Mouse (Mus musculus): ENCODE measurements around the gene Ndufv1.
A peak's percentile ranks its signal among the peaks of the same experiment; 100 is the strongest.
"Not testable (repeated sequence)": the region's sequence is repeated elsewhere in the genome, so short reads cannot be mapped to it uniquely, and the experiment has no call there.

Gene Ndufv1

DNA sequence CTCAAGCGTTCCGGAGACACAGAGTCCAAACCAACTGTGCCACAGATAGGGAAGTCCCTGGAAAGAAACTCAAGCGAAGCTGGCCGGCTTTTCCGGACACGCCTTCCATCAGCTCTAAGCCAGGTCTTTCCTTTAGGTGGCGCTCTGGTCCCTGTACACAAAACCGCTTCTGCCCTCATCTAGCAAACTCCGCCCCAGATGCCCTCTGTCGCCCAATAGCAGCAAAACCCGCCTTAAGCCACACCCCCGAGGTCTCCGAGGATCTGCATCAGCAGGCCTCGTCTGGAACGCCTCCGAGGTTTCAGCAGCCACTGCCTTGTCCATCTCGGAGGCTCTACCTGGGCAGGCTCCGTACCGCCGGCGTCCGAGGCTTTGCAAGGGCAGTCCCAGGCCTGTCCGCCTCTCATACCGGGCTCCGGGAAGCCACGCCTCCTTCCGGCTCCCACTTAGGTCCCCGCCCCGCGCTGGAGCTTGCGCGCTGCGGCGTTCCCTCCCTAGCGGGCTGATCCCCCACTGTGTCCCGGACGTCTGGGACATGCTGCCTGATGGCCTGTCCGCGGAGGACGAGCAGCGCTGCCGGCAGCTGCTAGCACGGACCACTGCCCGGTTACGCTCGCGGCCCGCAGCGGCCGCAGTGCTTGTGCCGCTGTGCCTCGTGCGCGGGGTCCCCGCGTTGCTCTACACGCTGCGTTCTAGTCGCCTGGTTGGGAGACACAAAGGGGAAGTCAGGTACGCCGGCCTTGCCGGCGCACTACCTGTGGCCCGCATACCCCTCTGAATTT lies 12.3 kb downstream of the Ndufv1 start, which contains the start of the genes Nudt8 and Gm49405:
TSS of gene Nudt8 (plus strand) at position 462 of the 782 bp plus-strand sequence.
TSS of gene Gm49405 (plus strand) at position 508 of the 782 bp plus-strand sequence.
- peak; percentile 95 to 96 for DNase-seq

DNA sequence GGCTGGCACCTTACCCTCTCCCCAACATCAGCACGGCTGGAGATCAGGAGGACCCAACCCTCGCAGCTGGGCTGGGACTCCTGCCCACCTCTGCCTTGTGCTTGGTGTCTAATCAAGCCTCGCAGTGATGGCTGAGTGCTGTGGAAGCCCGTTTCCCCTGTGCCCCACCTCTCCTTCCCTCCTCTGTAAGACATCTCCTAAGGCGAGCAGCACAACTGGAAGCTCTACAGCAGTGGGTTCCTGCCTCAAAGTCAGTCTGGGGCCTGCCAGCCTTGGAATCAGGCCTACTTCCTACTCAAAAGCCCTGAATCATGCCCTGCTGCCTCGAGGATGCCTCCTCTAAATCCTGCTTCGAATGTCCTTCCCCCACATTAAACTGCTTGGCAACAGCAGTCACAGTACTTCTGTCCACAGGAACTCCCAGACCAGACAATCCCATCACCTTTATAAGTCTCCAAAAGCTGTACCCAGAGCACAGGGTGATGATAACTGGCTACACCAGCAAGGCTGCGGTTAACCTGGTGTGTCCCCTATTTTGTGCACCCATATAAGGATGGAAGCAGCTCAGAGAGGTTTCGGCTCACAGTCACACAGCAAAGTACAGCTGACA lies 13.4 kb downstream of the Ndufv1 start:
- DNase-seq: no peak

DNA sequence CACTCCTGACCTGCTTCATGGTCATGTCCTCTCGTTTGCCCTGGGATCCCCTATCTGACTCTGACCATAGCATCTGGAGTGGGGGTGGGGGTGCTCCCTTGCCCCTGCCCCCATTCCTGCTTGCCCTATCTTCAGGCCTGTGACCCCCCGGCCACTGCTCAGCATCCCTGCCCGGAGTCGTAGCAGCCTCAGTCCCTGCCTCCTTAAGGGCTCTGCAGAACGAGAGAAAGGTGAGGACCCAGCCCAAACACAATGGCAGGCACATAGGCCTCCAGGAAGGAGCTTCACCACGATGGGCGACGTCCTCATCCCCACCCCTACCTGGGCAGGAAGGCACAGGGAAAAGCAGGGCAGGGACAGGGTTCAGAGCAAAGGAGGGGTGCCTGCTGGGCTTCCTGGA lies 14.3 kb downstream of the Ndufv1 start:
- DNase-seq: no peak

DNA sequence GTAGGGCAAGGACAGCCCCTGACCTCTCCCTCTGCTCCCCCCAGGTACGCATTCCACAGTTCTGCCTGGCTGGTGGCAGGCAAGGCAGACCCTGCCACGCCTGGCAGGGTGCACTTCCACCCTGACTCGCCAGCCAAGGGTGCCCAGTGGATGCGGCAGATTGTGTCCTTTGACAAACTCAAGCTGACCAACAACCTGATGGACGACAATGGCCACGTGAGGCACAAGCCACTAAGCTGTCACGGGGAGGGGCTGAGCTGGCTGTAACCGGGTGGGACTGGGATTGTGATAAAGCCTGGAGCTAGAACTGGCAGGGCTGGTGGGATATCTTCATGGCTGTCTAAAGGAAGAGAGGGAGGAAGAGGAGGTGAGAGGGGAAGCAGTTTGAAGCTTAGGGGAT lies 15.4 kb downstream of the Ndufv1 start:
- DNase-seq: no peak

DNA sequence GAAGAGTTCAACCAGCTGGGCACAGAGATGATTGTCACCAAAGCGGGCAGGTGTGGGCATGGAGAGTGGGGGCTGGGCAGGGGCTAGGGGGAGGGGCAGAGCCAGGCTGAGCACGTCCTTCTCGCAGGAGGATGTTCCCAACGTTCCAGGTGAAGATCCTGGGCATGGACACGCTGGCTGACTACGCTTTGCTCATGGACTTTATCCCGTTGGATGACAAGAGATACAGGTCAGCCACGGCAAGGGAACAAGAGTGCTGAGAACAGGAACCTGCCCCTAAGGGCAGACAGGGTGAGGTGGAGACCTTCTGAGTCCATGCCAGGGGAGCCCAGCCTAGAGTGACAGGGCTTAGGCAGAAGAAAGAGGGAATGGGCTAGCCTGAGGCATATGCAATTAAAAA lies 15.9 kb downstream of the Ndufv1 start:
- no peak for DNase-seq

DNA sequence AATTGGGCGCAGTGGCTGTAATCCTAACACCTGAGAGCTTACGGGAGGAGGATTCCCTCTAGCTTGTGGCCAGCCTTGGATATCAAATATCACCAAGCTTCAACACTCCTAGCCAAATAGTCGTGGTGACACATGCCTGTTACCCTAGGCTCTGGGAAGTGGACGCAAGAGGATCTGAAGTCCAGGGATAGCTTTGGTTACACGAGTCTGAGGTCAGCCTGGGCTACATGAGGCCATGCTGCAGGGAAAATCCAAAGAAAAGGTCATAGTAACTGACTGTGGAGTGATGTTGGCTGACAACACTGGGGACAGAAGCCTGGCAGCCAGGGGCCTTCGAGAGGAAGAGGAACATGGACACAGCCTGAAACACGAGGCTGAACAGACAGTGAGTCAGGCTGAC lies 16.5 kb downstream of the Ndufv1 start:
- no peak for DNase-seq

DNA sequence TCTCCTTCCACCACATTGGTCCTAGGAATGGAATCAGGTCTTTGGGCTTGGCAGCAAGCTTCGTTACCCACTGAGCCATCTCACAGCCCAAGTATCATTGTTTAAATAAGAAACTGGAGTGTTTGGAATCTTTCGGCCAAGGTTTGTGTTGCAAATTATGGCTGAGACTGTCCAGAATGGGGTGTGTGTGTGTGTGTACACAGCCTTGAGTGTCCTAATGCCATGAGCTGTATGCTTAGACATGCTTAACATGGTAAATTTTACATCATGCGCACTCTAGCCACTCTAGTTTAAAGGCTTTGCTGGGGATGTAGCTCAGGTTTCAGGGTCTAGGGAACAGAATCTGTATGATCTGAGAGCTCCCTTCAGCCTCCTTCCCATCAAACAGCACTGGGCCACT lies 17.1 kb downstream of the Ndufv1 start:
- DNase-seq: no peak

DNA sequence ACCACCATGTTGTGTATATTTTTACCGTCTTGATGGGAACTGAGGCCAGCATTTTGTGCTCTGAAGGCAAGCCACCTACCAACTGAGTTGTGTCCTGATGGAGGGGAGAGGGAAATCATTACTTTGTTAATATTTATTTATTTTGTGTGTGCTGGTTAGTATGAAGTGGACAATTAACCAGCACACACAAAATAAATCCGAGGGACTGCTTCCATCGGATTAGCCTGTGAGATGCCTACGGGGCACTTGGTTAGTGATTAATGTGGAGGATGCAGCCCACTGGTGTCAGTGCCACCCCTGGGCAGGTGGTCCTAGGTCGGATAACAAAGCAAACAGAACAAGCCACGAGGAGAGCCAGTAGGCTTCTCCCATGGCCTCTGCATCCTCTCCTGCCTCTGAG lies 17.7 kb downstream of the Ndufv1 start:
- no peak for DNase-seq

DNA sequence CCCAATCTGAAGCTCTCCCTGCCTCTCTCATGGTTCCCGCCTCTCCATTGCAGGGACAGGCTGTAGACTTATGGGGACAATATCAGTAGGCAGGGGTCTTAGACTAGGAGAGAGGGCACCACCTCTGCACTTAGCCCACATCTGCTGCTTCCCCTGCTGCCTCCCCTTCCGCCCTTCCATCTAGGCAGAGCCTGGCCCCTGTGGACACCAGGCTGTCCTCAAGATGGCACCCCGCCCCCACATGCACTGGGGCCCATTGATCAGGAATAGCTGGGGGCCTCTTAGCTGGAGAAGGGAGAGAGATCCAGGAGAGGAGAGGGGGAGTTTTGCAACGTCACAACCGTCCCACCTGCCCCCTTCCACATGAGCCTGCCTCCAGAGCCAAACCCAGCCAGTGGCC lies 20.2 kb downstream of the Ndufv1 start, which contains the start of gene Tbx10:
TSS of gene Tbx10 (plus strand) at position 337 of the 400 bp plus-strand sequence.
- no peak for DNase-seq

DNA sequence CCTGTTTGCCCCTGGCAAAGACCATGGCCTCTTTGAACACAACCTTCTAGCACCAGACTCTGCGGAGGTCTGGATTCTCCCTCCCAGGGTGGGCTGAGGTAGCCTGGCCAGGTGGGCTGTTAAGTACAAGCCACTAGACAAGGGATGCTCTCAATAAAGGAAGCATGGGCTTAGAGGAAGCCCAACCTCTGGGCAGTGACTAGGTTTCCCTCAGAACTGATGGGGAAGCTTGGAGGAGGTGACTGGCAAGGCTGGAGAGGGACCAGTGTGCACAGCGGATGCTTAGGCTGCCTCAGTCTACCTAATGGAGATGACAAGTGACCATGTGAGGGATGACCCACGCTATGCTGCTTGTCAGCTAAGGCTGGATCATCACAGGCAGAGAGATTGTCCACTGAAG lies 20.6 kb downstream of the Ndufv1 start:
- DNase-seq: no peak

DNA sequence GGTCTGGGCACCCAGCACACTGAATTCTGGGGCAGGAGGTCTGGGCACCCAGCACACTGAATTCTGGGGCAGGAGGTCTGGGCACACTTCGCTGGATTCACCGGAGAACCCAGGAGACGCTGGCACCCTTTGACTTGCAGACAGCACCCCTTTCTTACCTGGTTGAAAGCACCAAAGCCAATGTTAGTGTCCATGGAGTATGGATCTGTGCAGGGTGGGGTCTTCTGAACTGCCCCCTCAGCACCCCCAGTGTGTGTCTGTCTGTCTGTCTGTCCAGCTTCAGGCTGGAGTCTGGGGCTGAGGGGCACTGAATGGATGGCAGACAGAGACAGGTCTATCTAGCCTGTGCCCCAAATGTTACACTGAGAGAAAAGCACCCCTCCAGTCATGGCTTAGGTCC lies 21.0 kb downstream of the Ndufv1 start:
- no peak for DNase-seq

DNA sequence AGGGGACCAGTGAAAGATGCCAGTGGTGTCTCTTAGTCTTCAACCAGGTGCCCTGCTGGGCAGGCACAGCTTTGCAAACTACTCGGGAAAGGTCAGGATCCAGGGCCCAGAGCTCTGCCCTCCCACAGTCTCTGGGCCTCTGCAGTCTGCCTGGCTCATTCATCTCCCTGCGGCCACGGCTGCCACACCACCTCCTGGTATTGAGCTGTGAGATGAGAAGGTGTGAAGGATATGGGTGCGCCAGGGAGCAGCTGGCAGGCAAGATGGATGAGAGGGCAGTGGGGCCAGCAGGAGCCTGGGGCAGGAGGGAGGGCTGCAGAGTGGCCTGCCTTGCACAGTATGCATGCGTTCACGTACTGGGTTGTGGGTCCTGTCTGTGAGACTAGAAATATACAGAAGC lies 21.8 kb downstream of the Ndufv1 start:
- no peak for DNase-seq

DNA sequence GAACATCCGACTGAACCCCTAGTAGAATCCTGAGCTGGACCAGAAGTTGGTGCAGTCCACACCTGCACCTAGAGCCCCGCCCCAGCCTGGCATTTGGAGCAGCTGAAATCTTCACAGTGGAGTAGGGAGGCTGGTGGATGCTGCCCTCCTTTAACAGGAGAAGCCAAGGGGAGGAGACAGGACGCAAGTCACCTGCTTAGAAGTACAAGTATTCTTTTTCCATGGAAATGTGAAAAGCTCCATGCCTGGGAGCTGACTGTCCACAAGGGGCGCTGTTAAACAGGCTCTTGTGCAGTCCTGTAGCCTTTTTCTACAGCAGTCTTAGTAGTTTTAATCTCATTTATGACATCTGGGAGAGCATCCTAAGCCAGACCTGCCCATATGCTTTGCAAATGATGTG lies 23.9 kb downstream of the Ndufv1 start:
- DNase-seq: no peak

DNA sequence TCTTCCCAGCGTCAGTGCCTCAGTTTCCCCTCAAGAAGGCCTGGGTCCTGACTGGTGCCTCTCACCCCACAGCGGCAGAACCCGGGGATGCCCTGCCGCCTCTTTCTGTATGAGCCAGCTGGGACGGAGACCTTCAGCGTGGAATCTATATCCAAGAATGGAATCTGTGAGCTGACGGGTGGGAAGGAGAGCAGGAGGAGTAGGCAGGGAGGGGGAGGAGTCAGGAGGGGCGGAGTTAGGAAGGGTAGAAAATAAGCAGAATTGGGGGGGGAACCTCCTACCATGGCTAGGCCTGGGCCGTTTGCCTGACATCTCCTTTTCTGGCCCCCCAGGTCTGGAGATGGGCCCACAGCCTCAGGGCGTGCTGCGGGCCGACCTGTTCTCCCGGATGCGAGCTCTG lies 24.5 kb downstream of the Ndufv1 start:
- DNase-seq: no peak

DNA sequence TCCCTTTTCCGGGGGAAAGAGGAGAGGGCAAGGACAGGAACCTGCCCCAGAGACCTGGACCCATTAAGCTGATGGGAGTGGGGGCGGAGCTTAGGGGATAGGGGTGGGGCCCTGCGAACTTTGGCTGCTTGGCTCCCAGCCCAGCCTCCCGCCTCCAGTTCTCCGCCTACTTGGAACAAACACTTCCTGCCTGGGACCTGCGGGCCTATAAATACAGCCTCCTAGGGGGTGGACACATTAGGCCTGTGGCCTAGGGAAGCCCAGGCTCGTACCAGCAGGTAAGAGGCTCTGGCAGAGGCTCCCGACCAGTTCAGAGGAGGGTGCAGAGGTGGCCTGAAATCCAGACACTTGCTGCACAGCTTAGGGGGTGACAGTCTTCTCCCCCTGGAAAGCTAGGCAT lies 26.3 kb downstream of the Ndufv1 start, which contains the start of gene Acy3:
TSS of gene Acy3 (plus strand) at position 237 of the 400 bp plus-strand sequence.
- no peak for DNase-seq

DNA sequence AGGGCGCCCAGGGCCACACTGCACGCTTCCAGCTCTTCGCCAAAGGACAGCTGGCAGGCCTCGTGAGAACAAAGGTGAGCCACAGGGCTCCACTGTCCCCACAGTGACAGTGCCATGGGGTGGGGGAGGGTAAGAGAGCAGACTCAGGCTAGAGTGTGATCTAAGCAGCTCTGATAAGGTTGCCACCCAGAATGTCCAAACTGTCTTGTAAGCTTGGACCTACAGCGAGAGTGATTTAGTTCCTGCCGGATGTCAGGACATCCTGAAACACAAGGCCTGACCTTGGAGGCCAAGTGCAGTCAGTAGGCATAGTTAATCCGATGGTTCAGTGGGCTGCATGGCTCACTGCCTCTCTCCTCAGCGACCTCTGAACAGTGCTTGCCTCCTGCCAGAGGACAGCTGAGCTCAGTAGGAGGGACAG lies 27.3 kb downstream of the Ndufv1 start:
- no peak for DNase-seq

DNA sequence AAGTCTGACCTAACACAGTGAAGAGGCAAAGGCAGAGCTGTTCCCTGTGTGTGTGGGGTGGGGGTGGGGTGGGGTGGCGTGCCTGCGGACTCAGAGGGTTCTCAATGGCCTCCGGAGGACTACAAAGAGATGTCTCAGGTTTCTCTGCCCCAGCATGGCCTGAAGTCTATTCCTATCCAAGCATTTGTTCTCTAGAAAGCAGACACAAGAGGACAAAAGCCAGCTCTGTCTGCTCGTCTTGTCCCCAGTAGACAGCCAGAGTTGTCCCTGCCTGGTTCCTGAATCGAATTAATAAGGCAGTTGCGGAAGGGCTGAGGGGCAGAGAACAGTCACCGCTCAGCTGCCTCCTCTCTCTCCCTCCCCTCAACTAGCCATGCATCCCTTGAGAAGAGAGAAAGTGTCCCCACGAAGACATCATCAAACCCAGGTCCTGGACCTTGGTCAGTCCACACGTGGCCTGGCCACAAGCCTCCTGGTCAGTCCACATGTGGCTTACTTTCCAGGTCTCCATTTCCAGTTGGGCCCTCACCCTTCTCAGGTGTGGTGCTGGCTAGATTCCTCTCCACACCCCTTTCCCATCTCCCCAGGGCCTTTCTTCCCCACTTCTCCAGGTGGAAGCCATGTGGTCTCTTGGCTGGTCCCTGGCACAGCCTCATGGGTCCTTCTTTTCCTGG lies 28.9 kb downstream of the Ndufv1 start:
- DNase-seq: no peak

DNA sequence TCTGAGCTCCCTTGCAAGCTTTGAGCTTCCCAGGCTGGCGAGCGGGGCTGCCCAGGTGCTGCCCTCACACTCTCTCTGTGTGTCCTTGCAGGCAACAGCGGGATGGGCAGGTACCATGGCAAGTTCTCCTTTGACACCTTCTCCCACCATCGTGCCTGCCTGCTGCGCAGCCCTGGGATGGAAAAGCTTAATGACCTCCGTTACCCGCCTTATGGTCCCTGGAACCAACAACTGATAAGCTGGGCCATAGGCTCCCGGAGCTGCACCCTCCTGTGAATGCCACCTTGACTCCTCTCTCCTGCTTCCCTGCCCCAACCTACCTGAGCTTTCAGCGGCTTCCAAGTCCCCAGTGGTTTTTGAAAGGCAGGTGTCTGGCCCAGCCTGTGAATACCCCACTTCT lies 31.7 kb downstream of the Ndufv1 start:
- DNase-seq: no peak

DNA sequence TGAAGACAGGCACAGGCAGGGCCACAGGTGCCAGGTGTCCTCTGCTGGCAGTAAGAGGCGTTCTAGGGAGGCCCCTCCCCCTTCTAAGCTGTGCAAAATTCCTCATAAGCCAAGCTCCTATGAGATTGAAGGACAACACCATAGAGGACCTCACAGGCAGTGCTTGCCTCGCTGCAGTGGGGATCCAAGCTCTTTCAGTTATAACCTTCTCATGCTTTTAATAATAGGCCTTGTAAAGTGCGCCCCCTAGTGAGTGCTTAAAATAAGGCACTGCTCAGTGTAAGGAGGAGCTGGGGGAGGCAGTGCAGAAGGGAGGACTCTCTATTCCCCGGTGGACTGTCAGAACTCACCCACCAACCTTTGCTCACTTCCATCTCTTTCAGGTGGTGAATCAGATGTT lies 32.3 kb downstream of the Ndufv1 start:
- peak; percentile 87 to 89 for DNase-seq

DNA sequence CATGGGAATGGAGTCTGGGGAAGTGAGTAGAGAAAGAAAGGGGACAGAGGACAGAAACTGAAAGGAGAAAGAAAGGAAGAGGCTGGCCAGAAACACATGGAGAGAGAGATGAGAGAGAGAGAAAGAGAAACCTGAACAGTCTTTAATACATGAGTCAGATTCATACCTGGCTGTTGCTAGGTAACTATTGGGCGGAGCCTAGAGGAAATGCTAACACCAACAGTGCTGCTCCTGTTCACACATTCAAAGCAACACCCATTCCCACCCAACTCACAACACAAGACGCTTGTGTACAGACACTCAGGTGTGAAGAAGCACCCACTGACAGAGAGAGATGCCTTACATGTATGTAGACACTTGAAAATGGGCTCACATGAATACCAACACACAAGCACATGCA lies 36.7 kb downstream of the Ndufv1 start:
- no peak for DNase-seq

DNA sequence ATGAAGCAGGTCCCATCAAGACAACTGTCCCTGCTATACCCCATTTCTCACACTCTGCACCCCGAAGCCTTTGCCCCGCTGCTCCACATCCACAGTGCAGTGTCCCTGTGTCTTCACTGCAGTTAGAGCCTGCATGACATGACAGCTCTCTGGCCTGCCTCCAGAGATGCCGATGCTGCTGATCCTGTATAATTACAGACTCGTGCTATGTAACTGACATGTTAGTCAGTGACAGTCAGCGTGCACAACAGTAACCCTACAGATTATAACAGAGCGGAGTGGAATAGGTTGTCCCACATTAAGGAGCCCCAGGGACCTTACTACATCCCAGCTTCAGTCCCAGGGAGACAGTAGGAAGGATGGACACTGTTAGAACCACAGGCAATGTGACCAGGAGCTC lies 38.0 kb downstream of the Ndufv1 start:
- not testable (repeated sequence) for DNase-seq

DNA sequence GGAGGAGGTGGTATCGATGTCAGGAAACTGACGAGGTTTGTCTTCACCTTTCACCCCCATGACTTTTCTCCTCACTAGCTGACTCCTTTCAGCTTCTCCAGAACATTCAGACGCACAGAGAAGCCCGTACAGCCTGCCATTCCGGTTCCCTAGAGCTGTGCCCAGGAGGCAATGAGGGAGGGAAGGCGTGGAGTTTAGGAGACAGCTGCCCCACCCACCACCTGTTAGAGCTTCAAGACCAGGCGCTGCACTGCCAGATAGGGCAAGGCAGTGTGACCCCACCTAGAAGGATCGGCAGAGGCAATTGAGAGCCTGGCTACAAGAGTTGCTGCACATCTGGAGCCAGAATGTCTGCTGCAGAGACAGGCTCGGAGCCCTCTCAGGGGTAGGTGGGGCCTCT lies 40.4 kb downstream of the Ndufv1 start, which contains the start of gene Aldh3b2:
TSS of gene Aldh3b2 (plus strand) at position 100 of the 400 bp plus-strand sequence.
- no peak for DNase-seq

DNA sequence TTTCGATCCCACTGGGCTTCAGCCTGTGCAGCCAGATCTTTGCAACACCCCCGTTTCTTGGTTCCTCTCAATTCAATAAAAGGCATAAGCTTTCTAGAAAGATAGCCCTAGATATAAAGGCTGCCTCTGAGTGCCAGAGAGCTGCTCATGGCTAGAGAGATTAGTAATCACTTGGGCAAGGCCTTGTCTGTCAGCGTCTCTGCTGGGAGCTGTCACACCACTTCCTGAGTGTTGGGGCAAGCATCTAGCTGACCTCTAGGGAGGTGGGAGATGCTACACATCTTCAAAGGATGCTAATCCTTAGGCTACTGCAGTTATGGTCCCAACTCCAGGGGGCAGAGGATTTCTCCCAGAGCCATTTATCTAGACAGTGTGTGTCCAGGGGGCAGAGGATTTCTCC lies 45.3 kb downstream of the Ndufv1 start:
- DNase-seq: no peak

Data from B cell, adult 2 months (primary cell).